Mouse (Mus musculus) heart, embryonic 12.5 days (tissue): Measurements from ENCODE around the gene Hbb-y. TPM values are rescaled to one million over a fixed set of nuclear protein-coding genes. Genes with fewer than 3 reads are reported as not detected.
A peak's percentile ranks its signal among the peaks of the same experiment; 100 is the strongest.
"Not testable (repeated sequence)": the region's sequence is repeated elsewhere in the genome, so short reads cannot be mapped to it uniquely, and the experiment has no call there.

ENCODE experiments used
- ATAC-seq: fragments of 200-750 bp; cut with Nextera tagmentation; 2 replicates; pipeline ENCODE4 v1.8.0; 2017; ENCODE audit warnings: moderate TSS enrichment, moderate library complexity; ENCODE audit not compliant: insufficient number of reproducible peaks, low FRiP score
- H3K27ac ChIP-seq: fragments of 300-500 bp; sonication (generic); 2 replicates; pipeline ENCODE4 v1.5.1; 2016; ENCODE audit warnings: mild to moderate bottlenecking, moderate library complexity; ENCODE audit not compliant: poor library complexity, severe bottlenecking
- H3K27me3 ChIP-seq: fragments of 300-500 bp; sonication (generic); replicated peaks from 2 replicates; pipeline ENCODE4 v1.6.1; 2016; ENCODE audit warnings: mild to moderate bottlenecking, moderate library complexity
- H3K36me3 ChIP-seq: fragments of 300-500 bp; sonication (generic); 2 replicates; pipeline ENCODE4 v1.6.1; 2016; ENCODE audit warnings: mild to moderate bottlenecking, moderate library complexity
- H3K4me1 ChIP-seq: fragments of 300-500 bp; sonication (generic); replicated peaks from 2 replicates; pipeline ENCODE4 v1.6.1; 2016; ENCODE audit warnings: mild to moderate bottlenecking
- H3K4me2 ChIP-seq: fragments of 300-500 bp; sonication (generic); 2 replicates; pipeline ENCODE4 v1.6.1; 2016; ENCODE audit warnings: mild to moderate bottlenecking, moderate library complexity
- H3K4me3 ChIP-seq: fragments of 300-500 bp; sonication (generic); 2 replicates; pipeline ENCODE4 v1.5.1; 2016; ENCODE audit warnings: mild to moderate bottlenecking
- H3K9ac ChIP-seq: fragments of 300-500 bp; sonication (generic); 2 replicates; pipeline ENCODE4 v1.6.1; 2016; ENCODE audit warnings: mild to moderate bottlenecking, moderate library complexity
- H3K9me3 ChIP-seq: fragments of 300-500 bp; sonication (generic); replicated peaks from 2 replicates; pipeline ENCODE4 v1.6.1; 2016; ENCODE audit warnings: mild to moderate bottlenecking, moderate library complexity
- WGBS: fragments of 180-500 bp; shearing (Covaris S2); methylation state at CpG from one replicate; pipeline ENCODE4 v1.1.7; 2016; 5-methylcytosine and 5-hydroxymethylcytosine counted together
- polyA plus RNA-seq: library from polyadenylated mRNA; unstranded; fragments of >200 nt; fragmentation: Nextera tagmentation; extraction: Ambion mirVana; gene quantifications from 2 replicates; pipeline ENCODE4 v1.2.1, GENCODE M21; 2016

The Hbb-y gene
- polyA plus RNA-seq, 1 experiment from 2014 or later, result 35,001 TPM

DNA sequence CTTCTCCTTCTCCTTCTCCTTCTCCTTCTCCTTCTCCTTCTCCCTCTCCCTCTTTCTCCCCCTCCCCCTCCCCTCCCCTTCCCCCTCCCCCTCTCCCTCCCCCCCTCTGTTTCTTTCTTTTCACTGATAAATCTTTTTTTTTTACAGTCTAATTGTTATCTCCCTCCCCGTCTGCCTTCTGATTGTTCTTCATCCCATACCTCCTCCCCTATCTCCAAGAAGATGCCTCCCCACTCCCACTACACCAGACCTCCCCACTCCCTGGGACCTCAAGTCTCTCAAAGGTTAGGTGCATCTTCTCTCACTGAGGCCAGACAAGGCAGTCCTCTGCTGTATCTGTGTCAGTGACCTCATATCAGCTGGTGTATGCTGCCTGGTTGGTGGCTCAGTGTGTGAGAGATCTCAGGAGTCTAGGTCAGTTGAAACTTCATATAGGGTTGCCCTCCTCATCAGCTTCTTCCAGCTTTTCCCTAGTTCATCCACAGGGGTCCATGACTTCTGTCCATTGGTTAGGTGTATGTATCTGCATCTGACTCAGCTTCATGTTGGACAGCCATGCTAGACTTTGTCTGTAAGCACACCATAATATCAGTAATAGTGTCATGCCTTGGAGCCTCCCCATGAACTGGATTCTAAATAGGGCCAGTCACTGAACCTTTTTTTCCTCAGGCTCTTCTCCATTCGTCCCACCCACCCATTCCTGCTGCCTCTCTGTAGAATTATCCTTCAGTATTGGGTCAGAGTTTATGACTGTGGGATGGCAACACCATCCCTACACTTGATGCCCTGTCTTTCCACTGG, 8.3 kb downstream of the Hbb-y start:
- H3K4me1 ChIP-seq, result no peaks in the 10 kb centered on the region
- ATAC-seq, result peak; percentile 17; the same call in 1 of the 2 replicates
- H3K9me3 ChIP-seq, result no peaks in the 10 kb centered on the region
- no peaks in the 10 kb centered on the region for H3K27me3 ChIP-seq
- 25% methylated on average over 2 of the region's 2 CpGs for WGBS
- H3K36me3 ChIP-seq, result no peaks in the 10 kb centered on the region
- H3K4me3 ChIP-seq, result no peak overlapping the region
- H3K9ac ChIP-seq, result no peak overlapping the region
- H3K27ac ChIP-seq, result no peak overlapping the region
- H3K4me2 ChIP-seq, result no peak overlapping the region; the same call in 1 of the 2 replicates

DNA sequence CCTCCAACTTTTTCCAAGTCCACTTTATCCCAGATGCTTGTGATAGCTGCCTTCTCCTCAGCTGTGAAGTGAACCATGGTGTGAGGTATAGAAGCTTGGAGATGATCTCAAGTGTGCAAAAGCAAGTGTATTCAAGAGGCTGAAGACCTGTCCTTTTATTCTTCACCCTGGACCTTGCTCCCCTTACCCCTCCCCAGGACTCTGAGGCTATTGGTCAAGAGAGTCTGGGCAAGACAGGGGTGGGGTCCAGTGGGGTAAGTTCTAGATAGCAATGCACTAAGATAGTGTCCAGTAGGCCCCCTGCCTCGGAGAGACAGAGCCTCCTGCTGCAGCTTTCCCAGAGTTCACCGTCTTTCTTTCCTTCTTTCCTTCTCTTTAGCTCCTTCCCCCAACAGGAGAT, 10.0 kb downstream of the Hbb-y start, which contains the start of gene Hbb-bh1:
TSS of gene Hbb-bh1 (minus strand) at position 131 of the 400 bp plus-strand sequence.
- no peaks in the 10 kb centered on the region for H3K9me3 ChIP-seq
- ATAC-seq, result peak; percentile 85
- 46% methylated on average over 2 of the region's 2 CpGs for WGBS
- H3K4me2 ChIP-seq, result peak within 1 kb of the TSS; percentile 13; the same call in 1 of the 2 replicates
- no peak within 1 kb of the TSS for H3K27ac ChIP-seq
- H3K4me1 ChIP-seq, result no peaks in the 10 kb centered on the region
- H3K36me3 ChIP-seq, result no peaks in the 10 kb centered on the region
- H3K27me3 ChIP-seq, result no peaks in the 10 kb centered on the region
- H3K4me3 ChIP-seq, result 0 out of 2 replicates have a peak within 1 kb of the TSS, but pooled peaks have one; percentile 16
- no peak within 1 kb of the TSS for H3K9ac ChIP-seq

DNA sequence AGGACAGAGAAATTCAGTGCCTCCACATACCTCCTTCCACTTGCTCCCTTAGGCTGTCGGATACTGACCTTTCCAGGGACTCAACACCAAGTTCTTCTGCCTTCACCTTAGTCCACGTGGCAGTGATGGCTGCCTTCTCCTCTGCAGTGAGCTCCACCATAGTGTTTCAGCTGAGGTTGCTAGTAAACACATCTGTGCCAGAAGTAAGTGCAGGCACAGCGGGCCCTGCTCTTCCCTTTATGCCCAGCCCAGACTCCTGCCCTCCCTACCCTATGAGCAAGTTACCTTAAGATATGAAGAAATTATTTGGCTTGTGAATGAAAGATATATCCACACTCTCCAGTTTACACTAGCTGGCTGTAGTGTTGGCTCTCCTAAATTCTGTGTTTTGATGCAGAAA, 12.7 kb downstream of the Hbb-y start, which contains the start of gene Hbb-bh2:
TSS of gene Hbb-bh2 (minus strand) at position 253 of the 400 bp plus-strand sequence.
- ATAC-seq, result peak; percentile 66
- 58% methylated on average over 3 of the region's 3 CpGs for WGBS
- no peaks in the 10 kb centered on the region for H3K4me1 ChIP-seq
- no peak within 1 kb of the TSS for H3K9ac ChIP-seq
- H3K36me3 ChIP-seq, result no peaks in the 10 kb centered on the region
- H3K27me3 ChIP-seq, result no peaks in the 10 kb centered on the region
- H3K27ac ChIP-seq, result no peak within 1 kb of the TSS
- no peak within 1 kb of the TSS; the same call in 1 of the 2 replicates for H3K4me2 ChIP-seq
- H3K4me3 ChIP-seq, result no peak within 1 kb of the TSS
- H3K9me3 ChIP-seq, result no peaks in the 10 kb centered on the region

DNA sequence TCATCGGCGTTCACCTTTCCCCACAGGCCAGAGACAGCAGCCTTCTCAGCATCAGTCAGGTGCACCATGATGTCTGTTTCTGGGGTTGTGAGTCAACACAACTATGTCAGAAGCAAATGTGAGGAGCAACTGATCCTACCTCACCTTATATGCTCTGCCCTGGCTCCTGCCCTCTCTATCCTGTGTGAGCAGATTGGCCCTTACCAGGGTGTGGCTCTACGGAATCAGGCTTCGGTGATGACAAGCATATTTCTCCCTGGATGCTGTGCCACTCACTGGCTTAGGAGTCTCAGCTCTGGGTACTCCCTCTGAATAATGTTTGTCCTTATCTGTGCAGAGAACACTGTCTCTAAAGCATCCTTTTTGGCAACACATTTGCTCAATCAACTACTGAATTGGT, 25.2 kb downstream of the Hbb-y start, which contains the start of gene Hbb-bs:
TSS of gene Hbb-bs (minus strand) at position 289 of the 400 bp plus-strand sequence.
- no peak within 1 kb of the TSS for H3K27ac ChIP-seq
- no peaks in the 10 kb centered on the region for H3K4me1 ChIP-seq
- 80% methylated on average over 4 of the region's 4 CpGs for WGBS
- H3K9me3 ChIP-seq, result no peaks in the 10 kb centered on the region
- peak; percentile 90 for ATAC-seq
- no peak within 1 kb of the TSS for H3K9ac ChIP-seq
- H3K27me3 ChIP-seq, result no peaks in the 10 kb centered on the region
- no peak within 1 kb of the TSS for H3K4me2 ChIP-seq
- no peaks in the 10 kb centered on the region for H3K36me3 ChIP-seq
- H3K4me3 ChIP-seq, result no peak within 1 kb of the TSS

DNA sequence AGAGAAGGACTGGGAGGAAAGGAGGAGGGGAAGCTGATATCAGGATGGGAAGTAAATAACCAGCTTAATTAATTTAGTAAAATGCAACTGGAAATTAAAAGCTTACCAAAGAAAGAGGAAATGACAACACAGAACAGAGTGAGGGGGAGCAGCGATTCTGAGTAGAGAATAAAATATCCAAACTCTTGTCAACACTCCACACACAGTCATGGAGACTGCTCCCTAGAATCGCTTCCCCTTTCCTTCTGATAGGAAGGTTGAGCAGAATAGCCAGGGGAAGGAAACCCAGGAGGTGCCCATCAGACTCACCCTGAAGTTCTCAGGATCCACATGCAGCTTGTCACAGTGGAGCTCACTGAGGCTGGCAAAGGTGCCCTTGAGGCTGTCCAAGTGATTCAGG, 25.9 kb downstream of the Hbb-y start:
- peak; percentile 27; the same call in 1 of the 2 replicates for ATAC-seq
- not testable (repeated sequence) for H3K9me3 ChIP-seq, H3K27ac ChIP-seq, H3K4me1 ChIP-seq, H3K4me2 ChIP-seq, H3K4me3 ChIP-seq, H3K36me3 ChIP-seq, H3K27me3 ChIP-seq, H3K9ac ChIP-seq
- no CpG with 5 or more reads among the region's 2 CpGs for WGBS

DNA sequence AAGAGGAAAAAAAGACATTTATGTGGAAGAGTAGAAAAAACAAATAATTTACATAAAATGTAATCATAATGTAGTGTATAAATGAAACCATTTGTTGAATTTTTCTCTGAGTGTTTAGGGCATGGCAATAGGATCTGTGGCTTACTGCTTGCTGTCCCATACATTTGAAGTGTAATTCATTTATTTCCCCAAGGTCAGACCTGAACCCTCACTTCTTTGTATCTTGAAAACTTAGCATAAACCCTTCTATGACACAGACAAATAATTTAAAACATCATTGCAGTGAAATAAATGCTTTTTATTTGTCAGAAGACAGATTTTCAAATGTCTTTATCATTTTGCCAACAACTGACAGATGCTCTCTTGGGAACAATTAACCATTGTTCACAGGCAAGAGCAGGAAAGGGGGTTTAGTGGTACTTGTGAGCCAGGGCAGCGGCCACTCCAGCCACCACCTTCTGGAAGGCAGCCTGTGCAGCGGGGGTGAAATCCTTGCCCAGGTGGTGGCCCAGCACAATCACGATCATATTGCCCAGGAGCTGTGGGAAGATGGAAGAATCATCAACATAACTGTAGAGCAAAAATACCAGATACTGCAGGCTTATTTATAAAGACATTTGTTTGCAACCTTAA, 26.6 kb downstream of the Hbb-y start:
- WGBS, result 70% methylated on average over 3 of the region's 3 CpGs
- no peaks in the 10 kb centered on the region for H3K36me3 ChIP-seq
- no peak overlapping the region for H3K9ac ChIP-seq
- H3K9me3 ChIP-seq, result no peaks in the 10 kb centered on the region
- no peak overlapping the region for H3K4me2 ChIP-seq
- no peak overlapping the region for H3K27ac ChIP-seq
- H3K4me1 ChIP-seq, result no peaks in the 10 kb centered on the region
- no peaks in the 10 kb centered on the region for H3K27me3 ChIP-seq
- H3K4me3 ChIP-seq, result no peak overlapping the region
- no peak; the same call in 1 of the 2 replicates for ATAC-seq

DNA sequence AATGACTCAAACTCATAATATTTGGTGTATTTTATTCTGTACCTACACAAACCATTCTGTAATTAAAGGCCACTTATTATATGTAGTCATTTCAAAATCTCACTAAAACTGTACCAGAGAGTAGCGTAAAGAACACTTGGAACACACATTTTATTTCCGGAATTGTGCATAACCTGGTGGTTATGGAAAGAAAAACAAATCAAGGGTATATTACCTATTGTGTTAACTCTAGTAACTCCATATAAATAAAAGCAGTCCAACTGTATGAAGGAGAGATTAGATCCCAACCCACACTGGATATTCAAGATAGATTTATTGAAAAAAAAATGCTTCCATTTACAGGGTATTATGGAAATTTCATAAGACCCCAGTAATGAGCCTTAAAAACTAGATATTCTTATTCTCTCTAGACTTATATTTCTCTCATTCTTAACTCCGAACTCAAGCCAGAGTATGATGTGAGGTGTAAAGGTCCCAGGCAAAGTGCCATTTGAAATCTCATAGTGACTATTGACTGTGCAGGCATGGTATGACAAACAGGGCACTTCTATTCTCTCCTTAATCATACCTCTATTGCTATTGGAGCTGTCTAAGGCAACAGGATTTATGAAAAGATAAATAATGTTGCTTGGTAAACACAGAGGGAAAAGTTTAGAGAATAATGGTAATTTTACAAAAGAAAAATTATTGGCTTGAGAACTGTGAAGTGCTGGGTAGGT, 27.3 kb downstream of the Hbb-y start:
- Histone ChIP-seq H3K27ac (no peak overlapping the region), H3K27me3 (no peaks in the 10 kb centered on the region), H3K4me3 (no peak overlapping the region), H3K4me1 (no peaks in the 10 kb centered on the region), H3K9me3 (no peaks in the 10 kb centered on the region), H3K36me3 (no peaks in the 10 kb centered on the region), H3K9ac (no peak overlapping the region), H3K4me2 (no peak overlapping the region)
- ATAC-seq, result peak; percentile 51; the same call in 1 of the 2 replicates
- WGBS, result 82% methylated on average over 3 of the region's 3 CpGs

DNA sequence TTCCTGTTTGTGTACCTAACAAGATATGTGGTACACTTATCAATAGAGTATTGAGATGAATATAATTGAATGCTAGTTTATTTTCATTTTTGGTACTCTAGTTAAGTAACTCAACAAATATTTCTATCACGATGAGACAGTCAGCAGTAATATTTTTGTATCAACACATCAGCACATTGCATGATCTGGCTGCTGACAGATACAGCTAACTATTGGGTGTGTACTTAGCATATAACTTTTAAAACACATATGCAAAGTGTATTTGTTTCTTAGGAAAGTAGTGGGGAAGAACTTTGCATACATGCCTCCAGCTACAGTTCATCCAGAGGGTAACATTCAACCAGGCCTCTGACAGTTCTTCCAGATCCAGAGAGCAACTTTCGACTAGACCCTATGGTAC, 28.4 kb downstream of the Hbb-y start:
- H3K9me3 ChIP-seq, result no peaks in the 10 kb centered on the region
- no peak overlapping the region for H3K4me3 ChIP-seq
- no peak overlapping the region for H3K27ac ChIP-seq
- no peak overlapping the region for H3K4me2 ChIP-seq
- no peaks in the 10 kb centered on the region for H3K4me1 ChIP-seq
- no peak for ATAC-seq
- H3K36me3 ChIP-seq, result no peaks in the 10 kb centered on the region
- no peak overlapping the region for H3K9ac ChIP-seq
- WGBS, result 82% methylated on average over 2 of the region's 2 CpGs
- no peaks in the 10 kb centered on the region for H3K27me3 ChIP-seq

DNA sequence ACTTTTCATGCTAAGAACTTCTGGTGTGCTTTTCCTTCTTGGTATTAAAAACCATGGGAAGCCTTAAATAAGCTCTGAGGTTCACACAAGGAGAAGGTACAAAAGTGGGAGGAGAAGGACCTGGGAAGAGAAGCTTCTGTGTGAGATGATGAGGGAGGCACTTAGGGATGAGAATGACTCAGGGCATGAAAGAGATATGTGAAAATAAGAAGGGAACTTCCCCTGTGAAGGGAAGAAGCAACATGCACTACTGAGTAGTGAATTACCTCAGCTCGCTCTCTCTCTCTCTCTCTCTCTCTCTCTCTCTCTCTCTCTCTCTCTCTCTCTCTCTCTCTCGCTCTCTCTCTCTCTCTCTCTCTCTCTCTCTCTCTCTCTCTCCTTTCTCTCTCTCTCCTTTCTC, 37.9 kb downstream of the Hbb-y start:
- not testable (repeated sequence) for H3K4me1 ChIP-seq, H3K36me3 ChIP-seq, H3K9ac ChIP-seq, ATAC-seq, H3K27me3 ChIP-seq, H3K9me3 ChIP-seq, H3K4me2 ChIP-seq, H3K4me3 ChIP-seq, H3K27ac ChIP-seq
- 71% methylated on average over 1 of the region's 2 CpGs for WGBS

DNA sequence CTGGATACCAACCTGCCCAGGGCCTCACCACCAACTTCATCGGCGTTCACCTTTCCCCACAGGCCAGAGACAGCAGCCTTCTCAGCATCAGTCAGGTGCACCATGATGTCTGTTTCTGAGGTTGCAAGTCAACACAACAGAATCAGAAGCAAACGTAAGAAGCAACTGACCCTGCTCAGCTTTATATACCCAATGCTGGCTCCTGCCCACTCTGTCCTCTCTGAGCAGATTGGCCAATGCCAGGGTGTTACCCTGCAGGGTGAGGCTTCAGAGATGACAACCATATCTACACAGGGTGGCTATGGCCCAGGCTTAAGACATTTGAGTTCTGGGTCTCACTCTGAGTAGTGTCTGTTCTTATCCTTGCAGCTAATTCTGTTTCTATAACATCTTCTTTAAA, 39.2 kb downstream of the Hbb-y start, which contains the start of gene Hbb-bt:
TSS of gene Hbb-bt (minus strand) at position 231 of the 400 bp plus-strand sequence.
- H3K4me2 ChIP-seq, result no peak within 1 kb of the TSS
- H3K4me3 ChIP-seq, result no peak within 1 kb of the TSS
- no peak within 1 kb of the TSS for H3K27ac ChIP-seq
- no peaks in the 10 kb centered on the region for H3K9me3 ChIP-seq
- WGBS, result 82% methylated on average over 3 of the region's 3 CpGs
- H3K9ac ChIP-seq, result no peak within 1 kb of the TSS
- H3K4me1 ChIP-seq, result no peaks in the 10 kb centered on the region; the same call in 1 of the 2 replicates
- no peaks in the 10 kb centered on the region for H3K36me3 ChIP-seq
- ATAC-seq, result peak; percentile 95
- no peaks in the 10 kb centered on the region for H3K27me3 ChIP-seq

DNA sequence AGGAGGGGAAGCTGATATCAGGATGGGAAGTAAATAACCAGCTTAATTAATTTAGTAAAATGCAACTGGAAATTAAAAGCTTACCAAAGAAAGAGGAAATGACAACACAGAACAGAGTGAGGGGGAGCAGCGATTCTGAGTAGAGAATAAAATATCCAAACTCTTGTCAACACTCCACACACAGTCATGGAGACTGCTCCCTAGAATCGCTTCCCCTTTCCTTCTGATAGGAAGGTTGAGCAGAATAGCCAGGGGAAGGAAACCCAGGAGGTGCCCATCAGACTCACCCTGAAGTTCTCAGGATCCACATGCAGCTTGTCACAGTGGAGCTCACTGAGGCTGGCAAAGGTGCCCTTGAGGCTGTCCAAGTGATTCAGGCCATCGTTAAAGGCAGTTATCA, 39.9 kb downstream of the Hbb-y start:
- ATAC-seq, result 0 out of 2 replicates have a peak, but pooled peaks have one; percentile 4
- H3K36me3 ChIP-seq, result not testable (repeated sequence)
- whole genome bisulfite sequencing, result no CpG with 5 or more reads among the region's 3 CpGs

More for the DNA sequence above, 39.9 kb downstream of the Hbb-y start:
- H3K27me3 ChIP-seq, H3K4me1 ChIP-seq, H3K4me3 ChIP-seq, H3K4me2 ChIP-seq, H3K9me3 ChIP-seq, H3K27ac ChIP-seq, H3K9ac ChIP-seq: not testable (repeated sequence)
